In genomic region chr4:134101979-134102741, GRCm38 (mm10) we compare ENCODE assay signal across 7 mouse cellular contexts. TPM values are rescaled to one million over a fixed set of nuclear protein-coding genes. Genes with fewer than 3 reads are reported as not detected.
DNase-seq lines count a peak whose midpoint lies in the region; ATAC-seq and TF ChIP-seq lines count a peak whose summit lies in the region.

Ubxn11 (plus strand) TSS chr4:134102570.

- TF ChIP-seq POLR2A in kidney, adult 2 months (IDR thresholded peaks at IDR 0.05; ENCODE audit: low read depth, low read length) = no peak
- no peak for TF ChIP-seq POLR2A in spleen, adult 2 months (IDR thresholded peaks at IDR 0.05; ENCODE audit: low read depth, low read length)

- H3K9ac ChIP-seq in embryonic facial prominence, embryonic 13.5 days = peak within 1 kb of the TSS; percentile 77
- peak within 1 kb of the TSS; percentile 68 for H3K9ac ChIP-seq in limb, embryonic 12.5 days (replicated peaks)
- peak within 1 kb of the TSS; percentile 39; the same call in 1 of the 2 replicates for H3K9ac ChIP-seq in midbrain, embryonic 15.5 days

- DNase-seq in adrenal gland, postnatal 36 days = peak; percentile 91 to 92
- DNase-seq in heart, adult 18-20 months = peak; percentile 89 to 92
- peak; percentile 95 for DNase-seq in kidney, adult 2 months
- DNase-seq in spleen, adult 2 months (ENCODE audit: low read depth in 1 of 2, low spot score in 2 of 2) = peak; percentile 74 to 89

- H3K27me3 ChIP-seq in embryonic facial prominence, embryonic 13.5 days = no peaks in the 10 kb centered on the region
- H3K27me3 ChIP-seq in kidney, adult 2 months (replicated peaks; ENCODE audit: control insufficient read depth, insufficient read depth, low read length) = no peaks in the 10 kb centered on the region
- H3K27me3 ChIP-seq in limb, embryonic 12.5 days = no peaks in the 10 kb centered on the region
- H3K27me3 ChIP-seq in midbrain, embryonic 15.5 days (replicated peaks) = no peaks in the 10 kb centered on the region
- no peaks in the 10 kb centered on the region for H3K27me3 ChIP-seq in spleen, adult 2 months (ENCODE audit: control insufficient read depth, insufficient read depth, low read length)

- H3K36me3 ChIP-seq in embryonic facial prominence, embryonic 13.5 days = no peaks in the 10 kb centered on the region
- H3K36me3 ChIP-seq in kidney, adult 2 months (ENCODE audit: control insufficient read depth, insufficient read depth, low read length) = no peaks in the 10 kb centered on the region
- no peaks in the 10 kb centered on the region for H3K36me3 ChIP-seq in limb, embryonic 12.5 days
- H3K36me3 ChIP-seq in midbrain, embryonic 15.5 days (replicated peaks) = no peaks in the 10 kb centered on the region
- no peaks in the 10 kb centered on the region for H3K36me3 ChIP-seq in spleen, adult 2 months (ENCODE audit: control insufficient read depth, insufficient read depth, low read length)

- H3K27ac ChIP-seq in embryonic facial prominence, embryonic 13.5 days = no peak within 1 kb of the TSS
- H3K27ac ChIP-seq in kidney, adult 2 months (ENCODE audit: insufficient read depth, low read depth, low read length) = no peak within 1 kb of the TSS
- no peak within 1 kb of the TSS for H3K27ac ChIP-seq in limb, embryonic 12.5 days
- H3K27ac ChIP-seq in midbrain, embryonic 15.5 days = peak within 1 kb of the TSS; percentile 14; the same call in 1 of the 2 replicates
- H3K27ac ChIP-seq in spleen, adult 2 months (ENCODE audit: insufficient read depth, low read length) = peak within 1 kb of the TSS; percentile 70

- 17% methylated on average over 34 of the region's 34 CpGs for WGBS in embryonic facial prominence, embryonic 13.5 days
- WGBS in kidney, adult 2 months = 19% methylated on average over 34 of the region's 34 CpGs
- 18% methylated on average over 34 of the region's 34 CpGs for WGBS in limb, embryonic 12.5 days
- 17% methylated on average over 34 of the region's 34 CpGs for WGBS in midbrain, embryonic 15.5 days
- 18% methylated on average over 34 of the region's 34 CpGs for WGBS in spleen, adult 2 months

- TF ChIP-seq CTCF in kidney, adult 2 months (conservative IDR thresholded peaks at IDR 0.05; ENCODE audit: insufficient read depth, insufficient read length, low read depth, low read length) = no peak
- TF ChIP-seq CTCF in spleen, adult 2 months (IDR thresholded peaks at IDR 0.05; ENCODE audit: extremely low read depth, insufficient read depth, insufficient read length, insufficient replicate concordance) = no peak

- no peaks in the 10 kb centered on the region for H3K4me1 ChIP-seq in embryonic facial prominence, embryonic 13.5 days
- H3K4me1 ChIP-seq in kidney, adult 2 months (ENCODE audit: control insufficient read depth, insufficient read depth, low read length) = no peaks in the 10 kb centered on the region
- peaks cover 6% of the 10 kb centered on the region; the same call in 1 of the 2 replicates for H3K4me1 ChIP-seq in limb, embryonic 12.5 days (replicated peaks)
- peaks cover 8% of the 10 kb centered on the region for H3K4me1 ChIP-seq in midbrain, embryonic 15.5 days
- peaks cover 43% of the 10 kb centered on the region; the same call in 1 of the 2 replicates for H3K4me1 ChIP-seq in spleen, adult 2 months (ENCODE audit: control insufficient read depth, insufficient read depth, insufficient read length)

- ATAC-seq in embryonic facial prominence, embryonic 13.5 days (ENCODE audit: insufficient number of reproducible peaks, insufficient read depth, low FRiP score, low TSS enrichment, low read depth) = peak; percentile 90
- peak; percentile 96 for ATAC-seq in limb, embryonic 12.5 days (ENCODE audit: insufficient number of reproducible peaks, insufficient read depth, low FRiP score, low TSS enrichment, low read depth)
- peak; percentile 98 for ATAC-seq in midbrain, embryonic 15.5 days (replicated peaks)

- no peaks in the 10 kb centered on the region for H3K9me3 ChIP-seq in embryonic facial prominence, embryonic 13.5 days
- H3K9me3 ChIP-seq in limb, embryonic 12.5 days = no peaks in the 10 kb centered on the region
- H3K9me3 ChIP-seq in midbrain, embryonic 15.5 days = no peaks in the 10 kb centered on the region

- H3K4me3 ChIP-seq in embryonic facial prominence, embryonic 13.5 days = peak within 1 kb of the TSS; percentile 70
- peak within 1 kb of the TSS; percentile 84 for H3K4me3 ChIP-seq in kidney, adult 2 months (ENCODE audit: insufficient read depth, low read depth, low read length)
- peak within 1 kb of the TSS; percentile 75 for H3K4me3 ChIP-seq in limb, embryonic 12.5 days (replicated peaks)
- peak within 1 kb of the TSS; percentile 55 for H3K4me3 ChIP-seq in midbrain, embryonic 15.5 days
- H3K4me3 ChIP-seq in spleen, adult 2 months (ENCODE audit: extremely low read depth, insufficient read depth, insufficient read length) = peak within 1 kb of the TSS; percentile 95

- peak within 1 kb of the TSS; percentile 70 for H3K4me2 ChIP-seq in embryonic facial prominence, embryonic 13.5 days
- peak within 1 kb of the TSS; percentile 75 for H3K4me2 ChIP-seq in limb, embryonic 12.5 days
- peak within 1 kb of the TSS; percentile 59 for H3K4me2 ChIP-seq in midbrain, embryonic 15.5 days

RNA-seq across cellular contexts. Expression of gene Ubxn11, which starts in this region (rescaled TPM):
- 1 to 10 TPM; 5.2 to 8.5 TPM for total RNA-seq in adrenal gland, postnatal 36 days (2021)
- polyA plus RNA-seq in embryonic facial prominence, embryonic 13.5 days (2015; fragmentation: Nextera tagmentation; extraction: Ambion mirVana) = 11.6 and 11.9 TPM in 2 replicates
- 1 to 10 TPM; 2.0 to 2.4 TPM for total RNA-seq in heart, adult 18-20 months (2021)
- 5.6 and 5.9 TPM in 2 replicates for polyA plus RNA-seq in kidney, adult 2 months (2012; rRNA removed)
- polyA plus RNA-seq in limb, embryonic 12.5 days (2016; fragmentation: Nextera tagmentation; extraction: Ambion mirVana) = 9.6 and 10.4 TPM in 2 replicates
- polyA plus RNA-seq in midbrain, embryonic 15.5 days (2015; fragmentation: Nextera tagmentation; extraction: Ambion mirVana) = 17.2 and 19.1 TPM in 2 replicates
- polyA plus RNA-seq in spleen, adult 2 months (2012; rRNA removed) = 33.7 and 43.0 TPM in 2 replicates

Comparison
In these comparisons a context has a peak if more than half of its experiments do, and no peak if none do; other contexts are left out.
1. H3K27ac ChIP-seq: peak in midbrain, embryonic 15.5 days (single experiment) and spleen, adult 2 months (single experiment); none in embryonic facial prominence, embryonic 13.5 days (single experiment), kidney, adult 2 months (single experiment) and limb, embryonic 12.5 days (single experiment).
2. Peak in every context shown above with its lines, with median percentiles within 50 percentile points of each other: DNase-seq, ATAC-seq, H3K4me2 ChIP-seq, H3K4me3 ChIP-seq and H3K9ac ChIP-seq.